Mouse (Mus musculus) MEL (cell line): Measurements from ENCODE around the gene Bms1.

Experiments
- GABPA ChIP-seq: IDR thresholded peaks from 2 replicates; pipeline ENCODE4 v1.6.1; 2012; ENCODE audit warnings: low read depth, mild to moderate bottlenecking, inconsistent platforms, low read length, improper control_type of control experiment, moderate library complexity
- TAL1 ChIP-seq: IDR thresholded peaks from 2 replicates; pipeline ENCODE4 v1.6.1; 2012; ENCODE audit warnings: mild to moderate bottlenecking, inconsistent platforms, low read length, moderate library complexity, mixed read lengths

DNA sequence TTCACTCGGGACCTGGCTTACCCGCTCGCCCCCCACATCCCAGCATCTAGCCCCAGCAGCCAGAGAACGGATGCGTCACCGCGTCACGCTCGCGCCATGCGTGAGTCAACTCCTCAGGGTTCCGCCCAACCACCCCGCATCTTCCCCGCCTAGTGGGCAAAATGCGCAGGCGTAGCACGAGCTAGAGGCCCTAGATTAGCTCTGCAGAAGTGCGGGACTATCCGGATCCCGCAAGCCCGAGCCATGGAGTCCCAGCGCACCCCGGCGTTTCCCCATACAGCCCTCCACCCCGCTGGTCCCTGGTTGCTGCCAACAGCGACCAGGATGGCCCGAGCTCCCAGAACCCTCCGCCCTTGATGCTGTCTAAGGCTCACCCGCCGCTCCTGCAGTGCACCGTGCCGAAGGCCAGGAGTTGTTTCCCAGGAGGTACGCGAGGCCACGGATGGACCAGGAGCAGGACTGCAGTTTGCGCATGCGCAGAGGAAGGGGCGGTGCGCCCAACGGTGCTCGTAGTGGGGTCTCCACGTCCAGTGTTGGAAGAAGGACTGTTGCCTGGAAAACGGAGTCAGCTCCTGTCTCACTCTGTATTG lies 35.9 kb upstream of the Bms1 start, which contains the start of gene Zfp248:
- no peak for TF ChIP-seq GABPA
- TF ChIP-seq TAL1: no peak
